Mouse (Mus musculus) hindbrain, embryonic 12.5 days (tissue): Measurements from ENCODE around the gene Cd9. TPM values are rescaled to one million over a fixed set of nuclear protein-coding genes. Genes with fewer than 3 reads are reported as not detected.

Experiments
- ATAC-seq: fragments of 200-750 bp; cut with Nextera tagmentation; 2 replicates; pipeline ENCODE4 v1.8.0; 2017; ENCODE audit warnings: moderate TSS enrichment; ENCODE audit not compliant: low FRiP score
- H3K27ac ChIP-seq: fragments of 300-500 bp; sonication (generic); 2 replicates; pipeline ENCODE4 v1.5.1; 2016; ENCODE audit warnings: mild to moderate bottlenecking
- H3K27me3 ChIP-seq: fragments of 300-500 bp; sonication (generic); 2 replicates; pipeline ENCODE4 v1.6.1; 2016; ENCODE audit warnings: mild to moderate bottlenecking
- H3K36me3 ChIP-seq: fragments of 300-500 bp; sonication (generic); 2 replicates; pipeline ENCODE4 v1.6.1; 2016; ENCODE audit warnings: mild to moderate bottlenecking
- H3K4me1 ChIP-seq: fragments of 300-500 bp; sonication (generic); 2 replicates; pipeline ENCODE4 v1.6.1; 2016
- H3K4me2 ChIP-seq: fragments of 300-500 bp; sonication (generic); replicated peaks from 2 replicates; pipeline ENCODE4 v1.6.1; 2016; ENCODE audit warnings: mild to moderate bottlenecking
- H3K4me3 ChIP-seq: fragments of 300-500 bp; sonication (generic); 2 replicates; pipeline ENCODE4 v1.5.1; 2016; ENCODE audit warnings: mild to moderate bottlenecking
- H3K9ac ChIP-seq: fragments of 300-500 bp; sonication (generic); 2 replicates; pipeline ENCODE4 v1.6.1; 2016; ENCODE audit warnings: mild to moderate bottlenecking, moderate library complexity
- H3K9me3 ChIP-seq: fragments of 300-500 bp; sonication (generic); replicated peaks from 2 replicates; pipeline ENCODE4 v1.6.1; 2016; ENCODE audit warnings: mild to moderate bottlenecking
- WGBS: fragments of 180-500 bp; shearing (Covaris S2); methylation state at CpG from one replicate; pipeline ENCODE4 v1.1.7; 2016; 5-methylcytosine and 5-hydroxymethylcytosine counted together
- polyA plus RNA-seq: library from polyadenylated mRNA; unstranded; fragments of >200 nt; fragmentation: Nextera tagmentation; extraction: Ambion mirVana; gene quantifications from 2 replicates; pipeline ENCODE4 v1.2.1, GENCODE M21; 2016

Cd9 gene
- polyA plus RNA-seq, 1 experiment from 2014 or later: 54.1 TPM

- ATAC-seq: no peak
- Histone ChIP-seq H3K9me3 (no peaks in the 10 kb centered on the region), H3K27ac (no peak overlapping the region), H3K4me2 (no peak overlapping the region), H3K4me3 (no peak overlapping the region), H3K9ac (no peak overlapping the region), H3K27me3 (no peaks in the 10 kb centered on the region), H3K36me3 (no peaks in the 10 kb centered on the region), H3K4me1 (no peaks in the 10 kb centered on the region)
- WGBS: 64% methylated on average over 5 of the region's 5 CpGs
Measured at GRCm38 (mm10) chr6:125521558-125522193, 27.1 kb upstream of the Cd9 start.

DNA sequence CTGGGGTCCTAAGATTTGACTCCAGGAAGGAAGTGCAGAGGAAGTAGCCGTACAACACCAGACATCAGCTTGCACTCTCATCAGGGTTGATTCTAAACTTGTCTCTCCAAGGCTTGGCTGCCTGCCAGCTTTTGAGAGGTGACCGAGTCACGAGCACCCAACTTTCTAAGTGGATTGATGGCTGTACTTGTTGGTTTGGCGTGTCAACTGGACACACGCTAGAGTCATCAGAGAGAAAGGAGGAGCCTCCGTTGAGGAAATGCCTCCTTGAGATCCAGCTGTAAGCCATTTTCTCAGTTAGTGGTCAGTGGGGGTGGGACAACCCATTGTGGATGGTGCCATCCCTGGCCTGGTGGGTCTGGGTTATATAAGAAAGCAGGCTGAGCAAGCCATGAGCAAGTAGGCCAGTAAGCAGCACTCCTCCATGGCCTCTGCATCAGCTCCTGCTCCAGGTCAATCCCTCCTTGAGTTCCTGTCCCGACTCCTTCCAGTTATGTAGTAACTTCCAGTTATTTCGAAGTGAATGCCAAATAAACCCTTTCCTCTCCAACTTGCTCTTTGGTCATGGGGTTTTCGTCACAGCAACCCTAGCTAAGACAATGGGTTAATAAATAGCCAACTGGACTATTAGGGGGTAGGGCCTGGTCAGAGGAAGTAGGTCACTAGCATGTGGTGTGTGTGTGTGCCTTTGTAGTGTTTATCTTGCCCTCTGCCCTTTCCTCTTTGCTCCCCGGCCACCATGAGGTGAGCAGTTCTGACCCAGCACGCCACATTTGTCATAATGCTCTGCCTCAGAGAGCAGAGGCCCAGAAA, 21.1 kb upstream of the Cd9 start:
- Histone ChIP-seq H3K36me3 (no peaks in the 10 kb centered on the region), H3K4me2 (no peak overlapping the region), H3K27me3 (no peaks in the 10 kb centered on the region), H3K9me3 (no peaks in the 10 kb centered on the region), H3K27ac (no peak overlapping the region), H3K9ac (no peak overlapping the region), H3K4me3 (no peak overlapping the region), H3K4me1 (no peaks in the 10 kb centered on the region)
- ATAC-seq: no peak
- WGBS: 78% methylated on average over 11 of the region's 11 CpGs

DNA sequence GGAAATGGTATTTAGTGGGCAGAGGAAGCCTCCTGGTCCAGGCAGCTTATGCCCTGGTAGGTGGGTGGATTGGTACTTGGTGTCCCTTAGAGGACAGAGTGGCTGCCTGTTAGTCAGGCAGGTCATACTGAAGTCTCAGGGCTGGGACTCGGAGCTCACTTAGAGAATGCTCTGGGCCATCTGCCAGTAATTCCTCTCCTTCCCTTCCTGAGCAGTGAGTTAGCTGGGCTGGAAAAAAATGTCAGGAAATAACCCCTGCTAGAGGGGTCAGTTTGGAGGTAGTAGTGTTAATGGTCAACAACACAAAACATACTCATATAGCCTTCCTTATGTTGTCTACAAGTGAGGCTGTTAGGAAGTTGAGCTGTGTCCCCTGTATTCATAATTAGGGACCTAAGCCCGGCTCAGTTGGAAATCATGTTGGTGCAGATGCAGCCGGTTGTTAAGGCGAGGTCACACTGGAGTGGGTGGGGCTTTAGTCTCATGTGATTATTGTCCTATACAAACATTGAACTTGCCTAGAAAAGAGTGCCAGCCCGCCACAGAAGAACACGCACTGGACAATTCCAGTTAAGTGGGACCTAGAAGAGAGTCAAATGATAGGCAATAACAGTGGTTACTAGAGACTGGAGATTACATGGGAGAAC, 18.5 kb upstream of the Cd9 start:
- no peaks in the 10 kb centered on the region for H3K4me1 ChIP-seq
- no peak overlapping the region for H3K27ac ChIP-seq
- H3K9ac ChIP-seq: no peak overlapping the region
- no peak overlapping the region for H3K4me3 ChIP-seq
- H3K4me2 ChIP-seq: no peak overlapping the region
- no peak for ATAC-seq
- no peaks in the 10 kb centered on the region; the same call in 1 of the 2 replicates for H3K27me3 ChIP-seq
- 65% methylated on average over 6 of the region's 6 CpGs for WGBS
- H3K9me3 ChIP-seq: no peaks in the 10 kb centered on the region
- H3K36me3 ChIP-seq: no peaks in the 10 kb centered on the region

DNA sequence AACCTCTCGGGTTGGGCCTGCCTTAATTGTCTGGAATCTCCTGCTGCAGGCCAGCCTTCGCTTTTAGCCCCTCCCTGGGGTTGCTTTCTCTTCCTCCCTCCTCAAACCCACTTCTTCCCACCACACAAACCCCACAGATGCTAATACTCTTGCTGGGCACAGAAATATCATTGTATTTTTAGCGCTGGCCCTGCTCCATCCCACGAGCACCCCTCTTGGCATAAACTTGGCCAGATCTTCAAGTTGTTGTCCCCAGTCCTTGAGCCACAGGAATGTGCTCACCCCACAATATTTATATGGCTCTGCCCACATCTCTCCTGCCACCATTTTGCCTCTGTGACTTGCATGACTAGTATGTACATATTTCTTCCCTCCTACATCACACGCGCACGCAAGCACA, 16.6 kb upstream of the Cd9 start:
- no peak overlapping the region for H3K27ac ChIP-seq
- H3K4me3 ChIP-seq: no peak overlapping the region
- no peak overlapping the region for H3K4me2 ChIP-seq
- WGBS: 83% methylated on average over 7 of the region's 7 CpGs
- no peaks in the 10 kb centered on the region; the same call in 1 of the 2 replicates for H3K27me3 ChIP-seq
- no peaks in the 10 kb centered on the region for H3K4me1 ChIP-seq
- ATAC-seq: no peak
- H3K36me3 ChIP-seq: no peaks in the 10 kb centered on the region
- H3K9me3 ChIP-seq: no peaks in the 10 kb centered on the region
- H3K9ac ChIP-seq: no peak overlapping the region

DNA sequence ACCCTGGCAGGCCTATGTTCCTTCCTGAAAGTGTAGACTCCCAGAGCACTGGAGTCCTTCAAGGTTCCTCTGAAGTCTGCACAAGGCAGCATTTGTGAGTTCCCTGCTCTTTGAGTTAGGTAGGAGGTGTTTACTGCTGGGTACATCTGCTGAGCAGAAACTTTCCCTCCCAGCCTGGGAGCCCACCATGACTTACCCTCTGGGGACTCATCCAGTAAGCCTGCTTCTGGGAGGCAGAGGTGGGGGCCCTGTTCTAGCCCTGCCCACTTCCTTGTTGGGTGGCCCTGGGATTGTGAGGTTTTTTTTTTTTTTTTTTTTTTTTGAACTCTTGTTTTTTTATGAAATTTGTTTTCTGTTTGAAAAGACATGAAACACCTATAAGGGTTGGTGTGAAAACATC, 16.1 kb upstream of the Cd9 start:
- H3K9me3 ChIP-seq: no peaks in the 10 kb centered on the region
- H3K4me1 ChIP-seq: no peaks in the 10 kb centered on the region
- H3K27ac ChIP-seq: no peak overlapping the region
- H3K27me3 ChIP-seq: no peaks in the 10 kb centered on the region; the same call in 1 of the 2 replicates
- ATAC-seq: no peak
- H3K4me2 ChIP-seq: no peak overlapping the region
- H3K36me3 ChIP-seq: no peaks in the 10 kb centered on the region
- H3K9ac ChIP-seq: no peak overlapping the region
- no peak overlapping the region for H3K4me3 ChIP-seq

DNA sequence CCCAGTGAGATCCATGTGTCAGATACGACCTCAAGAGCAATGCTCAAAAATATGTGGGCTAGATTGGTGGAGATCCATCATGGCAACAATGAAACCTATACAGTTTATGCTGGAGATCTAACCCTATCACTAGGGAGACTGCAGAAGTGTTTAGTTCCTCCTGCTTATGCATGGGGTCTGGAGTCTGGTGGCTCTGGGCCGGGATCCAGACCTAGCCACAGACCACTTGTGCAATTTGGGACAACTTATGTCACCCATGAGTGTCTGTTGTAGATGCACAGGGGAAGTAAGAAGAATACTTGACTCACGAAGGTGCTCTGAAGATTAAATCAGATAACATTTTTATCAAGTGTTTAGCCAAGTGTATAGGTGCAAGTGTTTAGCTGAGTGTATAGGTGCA, 15.2 kb upstream of the Cd9 start:
- Histone ChIP-seq H3K4me1 (no peaks in the 10 kb centered on the region), H3K9ac (no peak overlapping the region), H3K4me2 (no peak overlapping the region), H3K9me3 (no peaks in the 10 kb centered on the region), H3K27ac (no peak overlapping the region), H3K27me3 (no peaks in the 10 kb centered on the region; the same call in 1 of the 2 replicates), H3K36me3 (no peaks in the 10 kb centered on the region), H3K4me3 (no peak overlapping the region)
- no peak for ATAC-seq
- 84% methylated on average over 3 of the region's 3 CpGs for WGBS

GRCm38 (mm10) chr6:125506427-125506826, 11.8 kb upstream of the Cd9 start:
- no peak overlapping the region for H3K4me2 ChIP-seq
- H3K27me3 ChIP-seq: no peaks in the 10 kb centered on the region; the same call in 1 of the 2 replicates
- no peak for ATAC-seq
- H3K27ac ChIP-seq: no peak overlapping the region
- no peak overlapping the region for H3K4me3 ChIP-seq
- H3K9me3 ChIP-seq: no peaks in the 10 kb centered on the region
- no peaks in the 10 kb centered on the region for H3K4me1 ChIP-seq
- 89% methylated on average over 4 of the region's 4 CpGs for WGBS
- no peaks in the 10 kb centered on the region for H3K36me3 ChIP-seq
- no peak overlapping the region for H3K9ac ChIP-seq

GRCm38 (mm10) chr6:125504622-125505355, 10.2 kb upstream of the Cd9 start:
- H3K4me3 ChIP-seq: no peak overlapping the region
- WGBS: 38% methylated on average over 3 of the region's 3 CpGs
- H3K9ac ChIP-seq: no peak overlapping the region
- no peaks in the 10 kb centered on the region for H3K4me1 ChIP-seq
- H3K9me3 ChIP-seq: no peaks in the 10 kb centered on the region
- H3K27me3 ChIP-seq: no peaks in the 10 kb centered on the region
- no peak overlapping the region for H3K27ac ChIP-seq
- H3K4me2 ChIP-seq: no peak overlapping the region
- H3K36me3 ChIP-seq: no peaks in the 10 kb centered on the region
- ATAC-seq: no peak

DNA sequence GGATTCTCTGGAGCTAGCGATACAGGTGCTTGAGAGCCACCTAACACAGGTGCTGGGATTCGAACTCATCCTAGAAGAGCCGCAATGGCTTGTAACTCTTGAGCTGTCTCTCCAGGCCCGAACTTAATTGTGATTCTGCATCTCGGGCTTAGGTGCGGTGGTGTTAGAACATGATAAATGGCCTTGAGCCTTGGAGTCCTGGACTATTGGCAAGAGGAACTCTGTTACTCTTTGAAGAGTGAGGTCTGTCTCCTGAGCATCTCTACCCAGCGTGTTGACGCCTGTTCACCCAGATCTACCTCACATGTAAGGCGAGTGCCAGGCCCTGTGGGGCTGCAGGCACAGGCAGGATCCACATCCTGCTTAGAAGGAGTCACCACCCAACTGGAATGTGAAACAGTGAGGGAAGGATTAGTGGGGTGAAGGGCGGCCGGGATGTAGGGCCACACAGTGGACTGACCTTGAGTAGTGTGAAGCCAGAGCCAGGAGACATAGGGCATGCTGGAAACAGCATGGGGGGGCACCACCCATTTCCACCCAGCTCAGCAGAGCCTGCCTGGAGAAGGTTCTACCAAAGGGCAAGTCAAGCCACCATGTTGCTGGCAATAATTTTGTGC, 8.7 kb upstream of the Cd9 start:
- Histone ChIP-seq H3K27ac (no peak overlapping the region), H3K27me3 (no peaks in the 10 kb centered on the region), H3K4me1 (no peaks in the 10 kb centered on the region), H3K36me3 (no peaks in the 10 kb centered on the region), H3K4me2 (no peak overlapping the region), H3K9me3 (no peaks in the 10 kb centered on the region), H3K4me3 (no peak overlapping the region), H3K9ac (no peak overlapping the region)
- ATAC-seq: no peak
- WGBS: 89% methylated on average over 11 of the region's 11 CpGs

GRCm38 (mm10) chr6:125498062-125498461, 3.5 kb upstream of the Cd9 start:
- Histone ChIP-seq H3K4me1 (peaks cover 14% of the 10 kb centered on the region), H3K9ac (no peak overlapping the region), H3K4me2 (no peak overlapping the region), H3K9me3 (no peaks in the 10 kb centered on the region), H3K36me3 (no peaks in the 10 kb centered on the region), H3K4me3 (no peak overlapping the region), H3K27me3 (peaks cover 32% of the 10 kb centered on the region), H3K27ac (no peak overlapping the region)
- 31% methylated on average over 5 of the region's 5 CpGs for WGBS
- ATAC-seq: no peak

- ATAC-seq: no peak
- Histone ChIP-seq H3K4me1 (peaks cover 15% of the 10 kb centered on the region), H3K9ac (no peak overlapping the region), H3K27ac (no peak overlapping the region), H3K36me3 (no peaks in the 10 kb centered on the region), H3K4me3 (no peak overlapping the region), H3K9me3 (no peaks in the 10 kb centered on the region), H3K4me2 (no peak overlapping the region), H3K27me3 (peaks cover 35% of the 10 kb centered on the region)
- WGBS: 88% methylated on average over 12 of the region's 12 CpGs
Measured at GRCm38 (mm10) chr6:125496417-125496816, 1.8 kb upstream of the Cd9 start.

DNA sequence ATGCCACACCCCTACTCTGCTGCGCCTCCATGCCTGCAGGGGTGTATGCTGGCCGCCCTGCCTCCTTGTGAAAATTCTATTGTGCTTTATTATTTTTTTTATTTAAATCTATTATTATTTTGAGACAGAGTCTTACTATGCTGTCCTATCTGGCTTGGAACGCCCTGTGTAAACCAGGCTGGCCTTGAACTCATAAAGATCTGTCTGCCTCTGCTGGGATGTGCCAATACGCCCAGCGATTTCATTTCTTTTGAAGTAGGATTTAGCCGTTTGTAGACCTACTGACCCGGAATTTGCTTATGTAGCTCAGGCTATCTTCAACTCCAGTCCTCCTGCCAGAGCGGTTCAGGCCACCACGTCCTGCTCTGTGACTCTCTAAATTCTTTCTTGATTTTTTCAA, 770 bp upstream of the Cd9 start:
- 74% methylated on average over 9 of the region's 9 CpGs for WGBS
- no peaks in the 10 kb centered on the region for H3K36me3 ChIP-seq
- 0 out of 2 replicates have a peak overlapping the region, but pooled peaks have one; percentile 58 for H3K4me3 ChIP-seq
- peaks cover 35% of the 10 kb centered on the region for H3K27me3 ChIP-seq
- peaks cover 15% of the 10 kb centered on the region for H3K4me1 ChIP-seq
- H3K9me3 ChIP-seq: no peaks in the 10 kb centered on the region
- no peak for ATAC-seq
- H3K9ac ChIP-seq: no peak overlapping the region
- no peak overlapping the region for H3K27ac ChIP-seq
- H3K4me2 ChIP-seq: peak overlapping the region; percentile 82; the same call in 1 of the 2 replicates
